Mouse (Mus musculus): ENCODE measurements at regions not wholly inside any gene's neighbourhood (a gene's known extent, or its start where the extent isn't known, plus 50 kb on each side); places are given as distances from the start of the nearest gene placed in this dataset.

GRCm38 (mm10) chr16:30799699-30800483 lies 200.4 kb downstream of the Fam43a start:
- TF ChIP-seq CTCF (conservative IDR thresholded peaks at IDR 0.05; ENCODE audit: low read length) (no peak), NANOG (IDR thresholded peaks at IDR 0.05; ENCODE audit: borderline replicate concordance, low read length) (no peak)
